Mouse (Mus musculus): ENCODE results near the gene P2ry2. TPM values are rescaled to one million over a fixed set of nuclear protein-coding genes. Genes with fewer than 3 reads are reported as not detected.

Gene P2ry2
- polyA plus RNA-seq, 2 experiments = 2.1 to 3.2 TPM

- Histone ChIP-seq H3K36me3 (ENCODE audit: control insufficient read depth, insufficient read depth, low read length) (no peaks in the 10 kb centered on the region), H3K9me3 (ENCODE audit: control insufficient read depth, low read length) (no peaks in the 10 kb centered on the region), H3K4me1 (ENCODE audit: control insufficient read depth, insufficient read depth, low read length) (no peaks in the 10 kb centered on the region; the same call in 1 of the 2 replicates), H3K4me3 (replicated peaks; ENCODE audit: low read length) (no peak overlapping the region), H3K27me3 (ENCODE audit: control insufficient read depth, insufficient read depth, low read length) (no peaks in the 10 kb centered on the region), H3K27ac (replicated peaks; ENCODE audit: low read depth, low read length) (no peak overlapping the region), H3K9ac (ENCODE audit: low read depth, low read length, severe bottlenecking) (no peak overlapping the region), H3K4me2 (replicated peaks; ENCODE audit: low read depth, low read length, severe bottlenecking) (no peak overlapping the region)
- TF ChIP-seq POLR2A (IDR thresholded peaks at IDR 0.05; ENCODE audit: borderline replicate concordance, extremely low read depth, insufficient read depth, insufficient read length) = no peak
- WGBS = 62% methylated on average over 9 of the region's 9 CpGs
- ATAC-seq (ENCODE audit: low FRiP score, low read depth) = no peak
- DNase-seq (ENCODE audit: low spot score) = no peak
Observed at GRCm38 (mm10) chr7:100990636-100991311, 21.9 kb downstream of the P2ry2 start.

GRCm38 (mm10) chr7:100988092-100988491 is 24.6 kb downstream of the P2ry2 start:
- H3K4me3 ChIP-seq (replicated peaks; ENCODE audit: low read length) = no peak overlapping the region
- H3K27me3 ChIP-seq (ENCODE audit: control insufficient read depth, insufficient read depth, low read length) = no peaks in the 10 kb centered on the region
- no peak for TF ChIP-seq POLR2A (IDR thresholded peaks at IDR 0.05; ENCODE audit: borderline replicate concordance, extremely low read depth, insufficient read depth, insufficient read length)
- DNase-seq (ENCODE audit: low spot score) = peak; percentile 75
- H3K4me2 ChIP-seq (replicated peaks; ENCODE audit: low read depth, low read length, severe bottlenecking) = no peak overlapping the region
- H3K9me3 ChIP-seq (ENCODE audit: control insufficient read depth, low read length) = no peaks in the 10 kb centered on the region
- H3K27ac ChIP-seq (replicated peaks; ENCODE audit: low read depth, low read length) = no peak overlapping the region
- no peak overlapping the region for H3K9ac ChIP-seq (ENCODE audit: low read depth, low read length, severe bottlenecking)
- peaks cover 9% of the 10 kb centered on the region for H3K4me1 ChIP-seq (ENCODE audit: control insufficient read depth, insufficient read depth, low read length)
- 12% methylated on average over 9 of the region's 9 CpGs for WGBS
- no peaks in the 10 kb centered on the region for H3K36me3 ChIP-seq (ENCODE audit: control insufficient read depth, insufficient read depth, low read length)
- ATAC-seq (ENCODE audit: low FRiP score, low read depth) = peak; percentile 75

GRCm38 (mm10) chr7:100984452-100985395 is 27.9 kb downstream of the P2ry2 start:
- H3K4me3 ChIP-seq (replicated peaks; ENCODE audit: low read length) = no peak overlapping the region
- H3K36me3 ChIP-seq (ENCODE audit: control insufficient read depth, insufficient read depth, low read length) = no peaks in the 10 kb centered on the region
- peak overlapping the region; percentile 26; the same call in 1 of the 2 replicates for H3K27ac ChIP-seq (replicated peaks; ENCODE audit: low read depth, low read length)
- no peak for TF ChIP-seq POLR2A (IDR thresholded peaks at IDR 0.05; ENCODE audit: borderline replicate concordance, extremely low read depth, insufficient read depth, insufficient read length)
- peak; percentile 31 for DNase-seq (ENCODE audit: low spot score)
- peak overlapping the region; percentile 31; the same call in 1 of the 2 replicates for H3K9ac ChIP-seq (ENCODE audit: low read depth, low read length, severe bottlenecking)
- H3K27me3 ChIP-seq (ENCODE audit: control insufficient read depth, insufficient read depth, low read length) = no peaks in the 10 kb centered on the region
- peak; percentile 48 for ATAC-seq (ENCODE audit: low FRiP score, low read depth)
- H3K9me3 ChIP-seq (ENCODE audit: control insufficient read depth, low read length) = no peaks in the 10 kb centered on the region
- 29% methylated on average over 21 of the region's 21 CpGs for WGBS
- H3K4me2 ChIP-seq (replicated peaks; ENCODE audit: low read depth, low read length, severe bottlenecking) = peak overlapping the region; percentile 26; the same call in 1 of the 2 replicates
- H3K4me1 ChIP-seq (ENCODE audit: control insufficient read depth, insufficient read depth, low read length) = peaks cover 9% of the 10 kb centered on the region

GRCm38 (mm10) chr7:100979175-100979574 is 33.5 kb downstream of the P2ry2 start:
- peak overlapping the region; percentile 55; the same call in 1 of the 2 replicates for H3K27ac ChIP-seq (replicated peaks; ENCODE audit: low read depth, low read length)
- no peak for TF ChIP-seq POLR2A (IDR thresholded peaks at IDR 0.05; ENCODE audit: borderline replicate concordance, extremely low read depth, insufficient read depth, insufficient read length)
- WGBS = 24% methylated on average over 2 of the region's 2 CpGs

GRCm38 (mm10) chr7:100978171-100978570 is 34.5 kb downstream of the P2ry2 start:
- Histone ChIP-seq H3K27me3 (ENCODE audit: control insufficient read depth, insufficient read depth, low read length) (peaks cover 7% of the 10 kb centered on the region; the same call in 1 of the 2 replicates), H3K9ac (ENCODE audit: low read depth, low read length, severe bottlenecking) (no peak overlapping the region), H3K4me1 (ENCODE audit: control insufficient read depth, insufficient read depth, low read length) (peaks cover 16% of the 10 kb centered on the region), H3K4me3 (replicated peaks; ENCODE audit: low read length) (no peak overlapping the region), H3K9me3 (ENCODE audit: control insufficient read depth, low read length) (no peaks in the 10 kb centered on the region), H3K36me3 (ENCODE audit: control insufficient read depth, insufficient read depth, low read length) (no peaks in the 10 kb centered on the region), H3K4me2 (replicated peaks; ENCODE audit: low read depth, low read length, severe bottlenecking) (no peak overlapping the region), H3K27ac (replicated peaks; ENCODE audit: low read depth, low read length) (no peak overlapping the region)
- TF ChIP-seq POLR2A (IDR thresholded peaks at IDR 0.05; ENCODE audit: borderline replicate concordance, extremely low read depth, insufficient read depth, insufficient read length) = no peak
- ATAC-seq (ENCODE audit: low FRiP score, low read depth) (no peak), DNase-seq (ENCODE audit: low spot score) (no peak)
- WGBS = 85% methylated on average over 5 of the region's 5 CpGs

More at GRCm38 (mm10) chr7:100979175-100979574, 33.5 kb downstream of the P2ry2 start:
- Histone ChIP-seq H3K4me3 (replicated peaks; ENCODE audit: low read length) (no peak overlapping the region), H3K27me3 (ENCODE audit: control insufficient read depth, insufficient read depth, low read length) (peaks cover 3% of the 10 kb centered on the region; the same call in 1 of the 2 replicates), H3K4me2 (replicated peaks; ENCODE audit: low read depth, low read length, severe bottlenecking) (no peak overlapping the region), H3K9me3 (ENCODE audit: control insufficient read depth, low read length) (no peaks in the 10 kb centered on the region), H3K4me1 (ENCODE audit: control insufficient read depth, insufficient read depth, low read length) (peaks cover 16% of the 10 kb centered on the region), H3K9ac (ENCODE audit: low read depth, low read length, severe bottlenecking) (0 out of 2 replicates have a peak overlapping the region, but pooled peaks have one; percentile 3), H3K36me3 (ENCODE audit: control insufficient read depth, insufficient read depth, low read length) (no peaks in the 10 kb centered on the region)
- DNase-seq (ENCODE audit: low spot score) (peak; percentile 68), ATAC-seq (ENCODE audit: low FRiP score, low read depth) (peak; percentile 68)

All from limb, embryonic 14.5 days (tissue).